ENCODE assay signal across 10 mouse cellular contexts in the genomic region with DNA sequence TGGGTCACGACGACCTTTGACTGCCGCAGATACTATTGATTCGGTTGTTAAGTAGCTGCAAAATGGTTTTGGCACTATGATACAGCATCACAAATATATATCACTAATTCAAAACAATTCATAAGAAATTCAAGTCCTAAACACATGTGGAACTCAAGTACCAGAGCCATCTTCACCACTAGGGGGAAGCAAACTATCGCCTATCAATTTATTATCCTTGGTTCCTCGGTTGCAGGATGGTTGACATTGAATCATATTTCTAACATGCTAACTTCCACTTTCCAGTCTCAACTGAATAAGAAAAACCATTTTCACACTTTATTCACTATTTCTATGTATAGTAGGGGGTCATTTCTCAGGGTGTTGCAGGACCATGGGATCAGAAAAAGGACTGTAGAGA. TPM values are rescaled to one million over a fixed set of nuclear protein-coding genes. Genes with fewer than 3 reads are reported as not detected.
DNase-seq lines count a peak whose midpoint lies in the region; ATAC-seq and TF ChIP-seq lines count a peak whose summit lies in the region.
"Had no signal": no experiment of that assay in that cellular context is flagged by ENCODE, and none has a peak within 500 bp of the region (broad histone marks: within the 10 kb centered on the region; RNA-seq: fewer than 3 reads in every experiment).

No protein-coding gene starts in this region.

- intact Hi-C loops in gastrocnemius, postnatal 36 days (cut with DNase I) = loop anchor here (10.0 kb wide), 1 partner anchor 871 kb away; no protein-coding TSS in a partner anchor

- peak; percentile 65 for TF ChIP-seq CTCF in liver, adult 2 months (IDR thresholded peaks at IDR 0.05; ENCODE audit: low read depth, low read length)

- H3K9me3 ChIP-seq in liver, embryonic 12.5 days (replicated peaks) = no peaks in the 10 kb centered on the region
- H3K9me3 ChIP-seq in limb, embryonic 11.5 days (ENCODE audit: control insufficient read depth, low read length) = no peaks in the 10 kb centered on the region
- no peaks in the 10 kb centered on the region for H3K9me3 ChIP-seq in neural tube, embryonic 14.5 days (ENCODE audit: control insufficient read depth, low read length)
- H3K9me3 ChIP-seq: lung, embryonic 15.5 days had no signal

- H3K4me3 ChIP-seq in liver, adult 2 months (ENCODE audit: insufficient read depth, low read depth, low read length) = no peak overlapping the region
- no peak overlapping the region for H3K4me3 ChIP-seq in liver, embryonic 12.5 days
- no peak overlapping the region for H3K4me3 ChIP-seq in limb, embryonic 11.5 days (ENCODE audit: low read depth, low read length)
- no peak overlapping the region for H3K4me3 ChIP-seq in neural tube, embryonic 14.5 days (ENCODE audit: low read depth, low read length)
- H3K4me3 ChIP-seq: erythroblast, embryonic 14.5 days; lung, embryonic 15.5 days had no signal

- H3K27me3 ChIP-seq in liver, adult 2 months (ENCODE audit: control insufficient read depth, insufficient read depth, low read length) = no peaks in the 10 kb centered on the region
- H3K27me3 ChIP-seq in liver, embryonic 12.5 days (replicated peaks) = peaks cover 6% of the 10 kb centered on the region
- no peaks in the 10 kb centered on the region for H3K27me3 ChIP-seq in limb, embryonic 11.5 days (ENCODE audit: control insufficient read depth, insufficient read depth, low read length)
- no peaks in the 10 kb centered on the region for H3K27me3 ChIP-seq in neural tube, embryonic 14.5 days (ENCODE audit: control insufficient read depth, insufficient read depth, low read length)
- H3K27me3 ChIP-seq: lung, embryonic 15.5 days had no signal

- H3K36me3 ChIP-seq in liver, adult 2 months (ENCODE audit: control insufficient read depth, insufficient read depth, low read length) = no peaks in the 10 kb centered on the region
- no peaks in the 10 kb centered on the region for H3K36me3 ChIP-seq in liver, embryonic 12.5 days
- no peaks in the 10 kb centered on the region for H3K36me3 ChIP-seq in limb, embryonic 11.5 days (ENCODE audit: control insufficient read depth, insufficient read depth, low read length)
- H3K36me3 ChIP-seq in neural tube, embryonic 14.5 days (ENCODE audit: control insufficient read depth, insufficient read depth, low read length) = no peaks in the 10 kb centered on the region
- H3K36me3 ChIP-seq: lung, embryonic 15.5 days had no signal

- WGBS in liver, adult 2 months = 17% methylated on average over 6 of the region's 6 CpGs
- WGBS in liver, embryonic 12.5 days (ENCODE audit: insufficient replicate concordance) = 21% methylated on average over 6 of the region's 6 CpGs
- whole genome bisulfite sequencing in limb, embryonic 11.5 days = 32% methylated on average over 6 of the region's 6 CpGs
- 29% methylated on average over 6 of the region's 6 CpGs for WGBS in neural tube, embryonic 14.5 days

- H3K27ac ChIP-seq in liver, adult 2 months (replicated peaks; ENCODE audit: insufficient read depth, low read depth, low read length) = 0 out of 2 replicates have a peak overlapping the region, but pooled peaks have one; percentile 46
- H3K27ac ChIP-seq in liver, embryonic 12.5 days = no peak overlapping the region
- no peak overlapping the region for H3K27ac ChIP-seq in limb, embryonic 11.5 days (replicated peaks; ENCODE audit: low read depth, low read length)
- H3K27ac ChIP-seq in neural tube, embryonic 14.5 days (ENCODE audit: low read depth, low read length) = no peak overlapping the region

- H3K4me1 ChIP-seq in liver, adult 2 months (ENCODE audit: control insufficient read depth, insufficient read depth, low read length) = peaks cover 13% of the 10 kb centered on the region
- H3K4me1 ChIP-seq in liver, embryonic 12.5 days = no peaks in the 10 kb centered on the region
- no peaks in the 10 kb centered on the region for H3K4me1 ChIP-seq in limb, embryonic 11.5 days (ENCODE audit: control insufficient read depth, insufficient read depth, low read length)
- H3K4me1 ChIP-seq in neural tube, embryonic 14.5 days (ENCODE audit: control insufficient read depth, insufficient read depth, low read length) = no peaks in the 10 kb centered on the region

- peak; percentile 86 for DNase-seq in liver, adult 2 months (ENCODE audit: extremely low read depth, low read depth, low spot score)
- DNase-seq in MN1 (ENCODE audit: low spot score) = peak; percentile 72
- DNase-seq in cerebellum, postnatal 14 days = peak; percentile 73 to 76
- DNase-seq in limb, embryonic 11.5 days (ENCODE audit: low spot score) = peak; percentile 48
- no peak for DNase-seq in gastrocnemius, postnatal 36 days

- no peak for TF ChIP-seq POLR2A in liver, adult 2 months (IDR thresholded peaks at IDR 0.05; ENCODE audit: extremely low read depth, insufficient read depth, low read length)

- no peaks in the 10 kb centered on the region for H3K79me2 ChIP-seq in liver, adult 2 months (ENCODE audit: control insufficient read depth, insufficient read depth, low read length)

- ATAC-seq in liver, embryonic 12.5 days = no peak
- peak; percentile 78 to 90 for ATAC-seq in hematopoietic stem cell, adult 5-6 weeks (replicated peaks in 1 of 2; ENCODE audit: insufficient read depth in 1 of 2, low FRiP score in 2 of 2, low TSS enrichment in 1 of 2, low read depth in 1 of 2, poor library complexity in 2 of 2, severe bottlenecking in 2 of 2)
- ATAC-seq in limb, embryonic 11.5 days (ENCODE audit: insufficient number of reproducible peaks, low FRiP score, low TSS enrichment, low read depth) = no peak
- peak; percentile 62; the same call in 1 of the 2 replicates for ATAC-seq in neural tube, embryonic 14.5 days (ENCODE audit: low read depth)

- no peak overlapping the region for H3K9ac ChIP-seq in liver, adult 2 months (ENCODE audit: low read depth, low read length)
- H3K9ac ChIP-seq in liver, embryonic 12.5 days = no peak overlapping the region
- H3K9ac ChIP-seq in limb, embryonic 11.5 days (ENCODE audit: low read length) = no peak overlapping the region
- H3K9ac ChIP-seq in neural tube, embryonic 14.5 days (replicated peaks; ENCODE audit: low read depth, low read length) = no peak overlapping the region
- H3K9ac ChIP-seq: lung, embryonic 15.5 days had no signal

- H3K4me2 ChIP-seq in liver, embryonic 12.5 days = no peak overlapping the region
- no peak overlapping the region for H3K4me2 ChIP-seq in limb, embryonic 11.5 days (ENCODE audit: low read depth, severe bottlenecking)
- H3K4me2 ChIP-seq in neural tube, embryonic 14.5 days (ENCODE audit: low read depth, low read length) = no peak overlapping the region
- H3K4me2 ChIP-seq: lung, embryonic 15.5 days had no signal

RNA-seq across cellular contexts. Expression of gene Lap3, which starts 19.0 kb away (rescaled TPM):
- total RNA-seq in liver, adult 2 months (2014; rRNA removed) = 300 and 328 TPM in 2 replicates
- polyA plus RNA-seq in liver, adult 2 months (2012; rRNA removed) = 92.9 and 108 TPM in 2 replicates
- polyA plus RNA-seq in liver, embryonic 12.5 days (2016; fragmentation: Nextera tagmentation; extraction: Ambion mirVana) = 67.2 and 69.0 TPM in 2 replicates
- total RNA-seq in hematopoietic stem cell, adult 5-6 weeks (2017) = 48.4 and 51.2 TPM in 2 replicates
- polyA plus RNA-seq in limb, embryonic 11.5 days (2014; fragmentation: Nextera tagmentation; extraction: Ambion mirVana) = 98.3 and 104 TPM in 2 replicates
- polyA plus RNA-seq in neural tube, embryonic 14.5 days (2014; fragmentation: Nextera tagmentation; extraction: Ambion mirVana) = 31.9 and 36.4 TPM in 2 replicates
- total RNA-seq in gastrocnemius, postnatal 36 days (2021) = 10 to 100 TPM; 51.1 to 53.8 TPM

RNA-seq across cellular contexts. Expression of gene Clrn2, which starts 20.7 kb away (rescaled TPM):
- total RNA-seq in liver, adult 2 months (2014; rRNA removed) = not detected in 2 replicates
- polyA plus RNA-seq in liver, adult 2 months (2012; rRNA removed) = not detected in 2 replicates
- not detected in 2 replicates for polyA plus RNA-seq in liver, embryonic 12.5 days (2016; fragmentation: Nextera tagmentation; extraction: Ambion mirVana)
- total RNA-seq in hematopoietic stem cell, adult 5-6 weeks (2017) = not detected in 2 replicates
- polyA plus RNA-seq in limb, embryonic 11.5 days (2014; fragmentation: Nextera tagmentation; extraction: Ambion mirVana) = not detected in 2 replicates
- 0.30 TPM in 1 of 2 replicates, not detected in the other for polyA plus RNA-seq in neural tube, embryonic 14.5 days (2014; fragmentation: Nextera tagmentation; extraction: Ambion mirVana)
- not detected for total RNA-seq in gastrocnemius, postnatal 36 days (2021)
- polyA plus RNA-seq: erythroblast, embryonic 14.5 days; lung, embryonic 15.5 days had no signal

RNA-seq across cellular contexts. Expression of gene Qdpr, which starts 24.2 kb away (rescaled TPM):
- total RNA-seq in liver, adult 2 months (2014; rRNA removed) = 640 and 691 TPM in 2 replicates
- 491 and 636 TPM in 2 replicates for polyA plus RNA-seq in liver, adult 2 months (2012; rRNA removed)
- polyA plus RNA-seq in liver, embryonic 12.5 days (2016; fragmentation: Nextera tagmentation; extraction: Ambion mirVana) = 74.1 and 77.6 TPM in 2 replicates
- total RNA-seq in hematopoietic stem cell, adult 5-6 weeks (2017) = 39.4 and 69.8 TPM in 2 replicates
- 110 and 118 TPM in 2 replicates for polyA plus RNA-seq in limb, embryonic 11.5 days (2014; fragmentation: Nextera tagmentation; extraction: Ambion mirVana)
- 104 TPM in 2 replicates for polyA plus RNA-seq in neural tube, embryonic 14.5 days (2014; fragmentation: Nextera tagmentation; extraction: Ambion mirVana)
- total RNA-seq in gastrocnemius, postnatal 36 days (2021) = 10 to 100 TPM; 54.0 to 57.9 TPM

RNA-seq across cellular contexts. Expression of gene Med28, which starts 45.8 kb away (rescaled TPM):
- total RNA-seq in liver, adult 2 months (2014; rRNA removed) = 27.2 and 39.1 TPM in 2 replicates
- polyA plus RNA-seq in liver, adult 2 months (2012; rRNA removed) = 43.3 and 44.8 TPM in 2 replicates
- polyA plus RNA-seq in liver, embryonic 12.5 days (2016; fragmentation: Nextera tagmentation; extraction: Ambion mirVana) = 138 TPM in 2 replicates
- total RNA-seq in hematopoietic stem cell, adult 5-6 weeks (2017) = 20.0 and 32.8 TPM in 2 replicates
- polyA plus RNA-seq in limb, embryonic 11.5 days (2014; fragmentation: Nextera tagmentation; extraction: Ambion mirVana) = 299 and 312 TPM in 2 replicates
- polyA plus RNA-seq in neural tube, embryonic 14.5 days (2014; fragmentation: Nextera tagmentation; extraction: Ambion mirVana) = 242 and 251 TPM in 2 replicates
- total RNA-seq in gastrocnemius, postnatal 36 days (2021) = 10 to 100 TPM; 43.8 to 47.7 TPM

Comparison
In these comparisons a context has a peak if more than half of its experiments do, and no peak if none do; other contexts are left out.
1. DNase-seq: peak in liver, adult 2 months (single experiment), MN1 (single experiment), cerebellum, postnatal 14 days (2 of 2) and limb, embryonic 11.5 days (single experiment); none in gastrocnemius, postnatal 36 days (0 of 2).
2. ATAC-seq: peak in hematopoietic stem cell, adult 5-6 weeks (2 of 2) and neural tube, embryonic 14.5 days (single experiment); none in liver, embryonic 12.5 days (single experiment) and limb, embryonic 11.5 days (single experiment).